Mouse (Mus musculus): ENCODE measurements around the gene Ror1.
A peak's percentile ranks its signal among the peaks of the same experiment; 100 is the strongest.

Gene Ror1

DNA sequence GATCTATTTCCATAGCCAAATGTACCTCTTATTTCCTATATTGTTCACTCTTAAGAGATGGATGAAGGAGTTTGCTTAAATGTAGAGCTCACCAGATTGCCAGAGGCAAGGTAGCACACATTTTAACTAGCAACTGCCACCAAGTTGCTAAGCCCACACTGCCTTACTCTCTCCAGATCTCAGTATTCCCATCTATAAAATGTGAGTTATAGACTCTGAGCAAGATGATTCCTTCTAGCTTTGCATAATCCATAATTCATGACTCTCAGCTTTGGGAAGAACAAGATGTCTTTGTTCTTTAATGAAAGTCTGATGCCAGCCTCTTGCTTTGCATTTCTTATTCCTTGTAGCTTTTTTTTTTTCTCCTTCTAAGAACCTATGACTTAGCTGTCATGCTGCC, 64.6 kb downstream of the Ror1 start:
- no peak for DNase-seq (ENCODE audit: low spot score in 2 of 2)

DNA sequence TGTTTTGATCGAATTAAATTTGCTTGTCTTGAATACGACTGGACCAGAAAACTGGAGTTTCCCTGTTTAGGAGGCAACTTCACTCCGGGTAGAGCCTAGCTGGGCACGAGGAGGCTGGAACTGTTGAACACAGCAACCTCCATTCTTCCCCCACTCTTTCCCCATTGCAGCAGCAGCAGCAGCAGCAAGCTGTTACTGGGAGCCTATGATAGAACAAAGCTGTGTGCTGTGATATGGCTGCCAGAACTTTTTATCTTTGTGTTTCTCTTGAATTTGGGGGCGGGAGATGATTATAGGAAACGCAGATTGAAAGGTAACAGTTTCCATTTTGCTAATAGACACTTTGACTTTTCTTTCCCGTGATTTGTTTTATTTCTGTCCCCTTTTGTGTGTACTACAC, 70.2 kb downstream of the Ror1 start:
- DNase-seq (ENCODE audit: low spot score in 2 of 2) = no peak

DNA sequence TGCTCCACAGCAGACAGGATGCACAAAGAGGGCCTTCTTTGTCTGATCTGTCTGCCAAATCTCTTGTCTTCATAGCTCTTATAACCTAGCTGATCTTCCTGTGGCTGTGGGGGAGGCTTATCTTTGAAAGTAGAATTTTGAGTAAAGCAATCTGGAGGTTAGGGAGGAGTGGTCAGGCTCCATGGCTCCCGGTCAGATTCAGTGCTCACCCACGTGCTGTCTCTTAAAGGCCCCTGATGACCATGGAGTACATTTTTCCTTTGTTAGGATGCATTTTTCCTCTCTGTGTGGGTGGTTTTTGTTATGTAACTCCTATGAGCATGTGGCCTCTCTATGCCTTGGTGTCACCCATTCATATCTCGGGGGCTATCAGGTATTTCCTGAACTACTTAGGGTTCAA, 71.3 kb downstream of the Ror1 start:
- DNase-seq (ENCODE audit: low spot score in 2 of 2) = no peak

DNA sequence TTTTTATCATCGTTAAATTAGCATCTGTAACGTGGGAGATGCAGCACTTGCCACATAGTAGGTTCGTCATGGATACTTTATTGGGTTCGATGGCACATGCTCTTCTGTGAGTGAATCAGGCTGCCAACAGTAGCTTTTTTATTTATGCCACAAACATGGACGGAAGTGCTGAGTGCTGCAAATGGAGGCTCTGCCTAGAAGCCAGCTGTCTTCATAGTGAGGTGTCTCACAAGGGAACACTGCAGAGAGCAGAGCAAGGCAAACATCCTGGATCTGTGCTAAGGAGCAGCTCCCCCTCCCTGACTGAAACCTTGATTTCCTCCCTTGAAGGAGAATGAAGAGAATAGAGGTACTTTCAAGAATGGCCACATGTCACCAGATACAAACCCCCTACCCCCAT, 74.1 kb downstream of the Ror1 start:
- no peak for DNase-seq (ENCODE audit: low spot score in 2 of 2)

DNA sequence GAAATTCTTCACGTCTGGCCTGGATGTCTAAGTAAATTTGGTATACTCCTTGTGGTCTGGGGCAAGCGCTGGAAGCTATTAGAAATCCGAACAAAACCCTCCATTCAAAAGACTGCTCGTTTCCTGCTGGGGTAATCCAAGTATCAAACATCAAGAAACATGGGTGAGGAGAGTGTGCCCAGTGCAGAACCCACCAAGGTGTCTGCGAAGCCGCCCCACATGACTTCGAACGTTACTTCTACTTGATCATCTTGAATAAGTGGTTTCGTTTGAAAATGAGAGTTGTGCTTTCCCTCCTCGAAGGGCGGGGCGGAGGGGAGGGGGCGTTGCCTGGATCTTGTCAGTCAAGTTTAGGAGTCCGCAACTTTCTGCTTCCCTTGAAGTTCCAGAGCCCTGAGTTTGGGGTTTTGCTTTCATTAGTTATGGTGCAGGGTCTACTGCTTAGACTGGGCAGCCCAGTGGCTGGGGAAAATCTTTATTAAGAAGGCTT, 74.6 kb downstream of the Ror1 start:
- no peak for DNase-seq (ENCODE audit: low spot score in 2 of 2)

DNA sequence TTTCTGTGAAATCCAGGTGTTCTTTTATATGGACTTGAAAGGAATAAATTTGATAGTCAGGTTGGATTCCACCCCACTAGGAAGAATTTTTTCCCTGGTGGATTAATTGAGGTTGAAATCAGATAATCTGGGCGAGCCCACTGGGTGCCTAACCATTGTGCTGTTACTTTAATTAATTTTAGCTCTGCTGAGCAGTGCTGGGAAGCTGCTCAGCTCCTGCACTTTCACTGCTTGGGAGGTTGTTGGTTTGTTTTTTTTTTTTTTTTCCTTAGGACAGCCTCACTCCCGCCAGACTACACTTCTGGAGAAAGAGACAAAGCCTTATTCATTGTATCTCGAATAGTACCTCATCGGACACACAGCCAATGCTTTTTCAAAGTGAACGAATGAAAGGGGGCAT, 75.2 kb downstream of the Ror1 start:
- DNase-seq (ENCODE audit: low spot score in 2 of 2) = no peak

DNA sequence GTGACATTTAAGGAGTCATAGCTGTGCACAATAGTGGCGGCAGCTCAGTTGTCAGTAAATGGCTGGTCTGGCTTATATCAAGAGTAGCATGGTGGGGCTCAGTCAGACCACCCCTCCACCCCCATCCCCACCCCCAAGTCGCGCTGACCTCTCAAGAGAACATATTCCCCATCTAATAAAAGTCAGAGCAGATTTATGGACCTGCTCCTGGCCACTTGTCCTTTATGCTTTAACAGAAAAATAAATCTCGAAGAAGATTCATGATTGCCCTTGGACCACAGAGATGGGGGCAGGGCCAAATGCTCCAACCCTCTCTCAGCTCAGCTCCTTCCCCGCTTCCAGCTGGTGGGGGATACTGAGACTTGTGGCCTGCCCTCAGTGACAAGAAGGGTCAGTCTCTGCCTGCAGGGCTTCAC, 75.9 kb downstream of the Ror1 start:
- no peak for DNase-seq (ENCODE audit: low spot score in 2 of 2)

DNA sequence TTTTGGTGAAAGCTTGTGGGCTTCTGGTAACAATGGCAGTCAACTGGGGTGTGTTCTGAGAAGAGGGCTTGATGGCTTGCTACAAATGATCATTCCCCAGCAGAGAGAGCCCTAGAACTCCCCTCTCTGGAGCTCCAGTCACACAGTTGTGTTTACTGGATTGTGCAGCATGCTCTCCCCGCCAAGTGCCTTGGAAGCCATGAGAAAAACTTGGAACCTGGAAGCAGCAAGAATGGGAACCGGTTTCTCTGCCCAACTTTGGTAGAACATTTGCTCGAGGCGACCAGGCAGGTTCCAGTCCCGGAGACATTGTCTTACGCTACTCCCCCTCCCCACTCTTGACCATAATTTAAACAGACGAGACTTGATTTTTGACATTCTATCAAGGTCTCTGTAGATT, 80.0 kb downstream of the Ror1 start:
- no peak for DNase-seq (ENCODE audit: low spot score in 2 of 2)

DNA sequence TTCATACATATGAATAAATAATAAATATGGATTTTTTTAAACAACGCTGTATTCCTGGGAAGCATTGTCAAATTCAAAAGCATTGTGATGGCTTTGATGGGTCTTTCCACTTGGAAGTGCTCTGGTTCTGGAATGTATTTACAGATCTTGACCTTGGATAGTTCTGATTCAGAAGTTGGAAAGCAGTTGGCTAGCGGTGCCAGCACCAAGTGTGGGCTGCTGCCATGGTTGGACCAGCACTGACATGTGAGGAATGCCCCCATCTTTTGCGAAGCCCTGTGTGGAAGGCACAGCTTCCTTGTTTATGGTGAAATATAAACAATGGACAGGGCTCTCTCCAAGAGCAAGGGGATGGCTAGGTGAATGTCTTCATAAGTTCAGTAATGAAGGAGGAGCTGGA, 82.7 kb downstream of the Ror1 start:
- no peak for DNase-seq (ENCODE audit: low spot score in 2 of 2)

DNA sequence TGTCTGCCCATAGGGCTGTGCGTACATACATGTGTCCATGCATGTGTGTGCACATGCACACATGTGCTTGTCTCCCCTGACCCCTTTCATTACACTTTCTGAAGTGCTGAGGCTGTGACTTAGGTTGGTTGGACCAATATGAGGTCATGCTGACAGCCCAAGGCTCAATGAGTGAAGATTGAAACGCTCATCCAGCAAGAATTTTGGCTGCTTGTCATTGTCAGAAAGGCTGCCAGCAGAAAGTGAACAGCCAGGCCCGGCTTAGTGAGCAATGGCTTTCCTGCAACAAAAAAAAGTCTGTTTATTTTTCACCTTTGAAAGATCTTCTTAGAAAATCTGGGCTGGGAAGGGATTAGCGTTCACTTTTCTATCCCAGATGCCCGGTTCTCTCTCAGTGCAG, 86.1 kb downstream of the Ror1 start:
- DNase-seq (ENCODE audit: low spot score in 2 of 2) = peak in 1 of 2 experiments; percentile 37

DNA sequence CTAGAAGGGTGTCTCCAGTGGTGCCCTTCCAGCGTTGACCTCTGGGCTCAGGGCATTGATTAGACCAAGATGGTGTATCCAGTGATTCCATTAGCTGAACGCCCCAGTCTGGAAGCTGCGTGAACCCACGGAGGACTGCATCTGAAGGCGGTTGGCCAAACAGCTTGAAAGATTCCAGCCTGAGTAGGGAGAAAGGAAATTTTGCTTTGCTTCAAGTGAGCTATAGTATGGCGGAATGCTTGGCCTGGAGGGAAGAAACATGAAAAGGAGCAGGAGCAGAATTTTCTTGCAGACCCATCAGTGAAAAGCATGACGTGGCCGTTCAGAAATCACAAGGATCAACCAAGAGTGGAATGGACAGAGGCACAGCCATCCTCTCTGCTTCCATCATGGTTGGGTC, 91.2 kb downstream of the Ror1 start:
- no peak for DNase-seq (ENCODE audit: low spot score in 2 of 2)

DNA sequence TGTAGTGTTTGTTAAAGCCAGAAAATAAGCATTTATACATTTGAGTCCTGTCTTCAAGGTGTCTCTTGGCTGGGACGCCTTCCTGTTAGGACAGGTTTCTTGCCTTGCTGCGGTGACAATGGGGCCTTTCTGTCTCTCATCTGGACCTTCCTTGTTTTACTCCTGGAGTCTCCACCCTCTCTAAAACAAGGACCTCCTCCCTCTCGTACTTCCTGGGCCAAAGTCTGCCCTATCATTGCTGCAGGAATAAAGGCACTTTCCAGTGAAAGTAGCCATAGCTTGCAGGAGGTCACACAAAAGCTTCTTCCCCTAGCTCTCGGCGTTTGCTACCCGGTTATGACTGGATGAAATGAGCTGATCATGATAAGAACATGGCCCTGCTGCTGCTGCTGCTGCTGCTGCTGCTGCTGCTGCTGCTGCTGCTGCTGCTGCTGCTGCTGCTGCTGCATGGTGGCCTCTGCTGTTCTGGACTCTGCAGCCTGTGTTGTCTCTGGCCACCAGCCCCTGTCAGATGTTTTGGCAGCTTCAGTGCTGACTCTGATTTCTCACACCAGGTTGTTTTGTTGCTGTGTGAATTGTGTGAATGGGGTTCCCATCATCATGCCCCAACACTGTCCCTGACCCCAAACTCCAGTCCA, 92.1 kb downstream of the Ror1 start:
- DNase-seq (ENCODE audit: low spot score in 2 of 2) = no peak

DNA sequence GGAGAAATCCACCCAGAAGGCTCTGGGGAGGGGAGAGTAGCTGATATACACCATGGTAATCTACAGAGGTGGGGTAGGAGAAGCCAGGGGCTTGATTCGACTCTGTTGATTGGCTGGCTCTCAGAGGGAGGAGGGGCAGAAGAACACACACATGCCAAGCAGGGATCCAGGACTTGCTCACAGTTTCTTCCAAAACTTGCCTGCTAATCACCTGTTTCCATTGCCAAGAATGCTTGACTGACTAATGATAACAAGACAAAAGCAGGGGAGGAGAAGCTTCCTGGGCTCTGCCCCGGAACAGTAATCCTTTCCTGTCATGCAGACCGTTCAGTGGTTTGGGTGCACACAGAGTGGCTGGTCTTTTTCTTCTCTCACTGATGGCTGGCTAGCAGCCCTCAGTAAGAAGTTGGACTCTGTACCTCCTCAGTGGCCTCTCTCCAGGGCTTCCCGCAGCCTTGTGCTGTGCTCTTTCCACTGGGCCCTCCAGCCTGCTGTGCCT, 92.7 kb downstream of the Ror1 start:
- no peak for DNase-seq (ENCODE audit: low spot score in 2 of 2)

DNA sequence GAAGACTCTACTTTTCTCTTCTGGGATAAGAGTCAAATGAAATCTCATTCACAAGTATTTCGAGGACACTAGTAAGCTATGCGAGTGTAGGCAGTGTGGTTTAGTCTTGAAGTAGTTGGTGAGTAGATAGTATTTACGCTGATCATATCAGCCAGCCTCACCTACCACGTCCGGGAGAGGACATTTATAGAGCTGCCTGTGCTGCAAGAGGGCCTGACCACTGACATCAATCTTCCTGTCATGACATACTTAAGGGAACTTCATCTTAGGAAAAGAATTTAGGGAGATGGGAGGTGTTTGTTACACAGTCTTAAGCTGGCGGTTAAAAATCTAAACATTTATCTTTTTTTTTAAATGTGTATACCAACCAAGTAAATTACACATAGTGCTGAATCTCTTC, 95.9 kb downstream of the Ror1 start:
- no peak for DNase-seq (ENCODE audit: low spot score in 2 of 2)

DNA sequence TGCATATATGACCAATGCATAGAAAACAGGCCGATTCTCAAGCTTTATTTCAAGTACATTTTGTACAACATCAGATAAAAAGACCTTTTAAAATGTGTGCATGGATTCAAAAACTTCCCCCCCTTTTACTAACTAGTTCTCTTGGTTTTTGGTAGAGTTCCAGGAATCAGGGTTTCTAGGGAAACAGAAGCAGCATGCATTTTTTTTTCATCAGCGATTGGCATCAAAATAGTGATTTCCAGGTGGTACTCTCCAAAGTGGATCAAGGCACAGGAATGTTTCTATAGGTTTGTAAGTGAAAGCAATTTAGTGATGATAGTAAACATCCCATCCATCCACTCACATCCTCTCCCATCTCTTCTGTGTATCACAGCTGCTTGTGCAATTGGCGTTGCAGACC, 98.5 kb downstream of the Ror1 start:
- no peak for DNase-seq (ENCODE audit: low spot score in 2 of 2)

DNA sequence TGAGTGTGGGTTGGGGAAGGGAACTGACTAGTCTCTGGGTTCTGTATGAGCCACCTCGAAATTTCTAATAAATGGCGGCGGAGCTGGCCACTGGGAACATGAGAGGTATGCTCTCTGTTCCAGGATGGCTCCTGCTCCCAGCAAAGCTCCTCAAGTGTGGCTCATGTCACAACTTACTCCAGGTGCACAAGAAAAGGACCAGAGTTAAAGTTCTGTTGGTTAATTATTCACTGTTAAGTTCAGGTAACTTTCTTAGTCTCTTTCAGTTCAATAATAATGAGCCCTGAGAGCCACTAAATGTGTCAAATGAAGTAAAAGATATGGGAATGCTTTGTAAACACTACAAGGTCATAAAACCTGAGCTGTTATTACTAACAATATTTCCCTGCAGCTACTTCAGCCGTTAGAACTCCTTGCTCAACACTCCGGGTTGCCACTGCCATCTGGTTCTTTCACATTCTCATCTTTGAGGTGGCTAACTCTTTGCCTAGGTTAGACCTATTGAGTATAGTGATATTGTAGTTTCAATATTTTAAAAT, 100.7 kb downstream of the Ror1 start:
- DNase-seq (ENCODE audit: low spot score in 2 of 2) = no peak

DNA sequence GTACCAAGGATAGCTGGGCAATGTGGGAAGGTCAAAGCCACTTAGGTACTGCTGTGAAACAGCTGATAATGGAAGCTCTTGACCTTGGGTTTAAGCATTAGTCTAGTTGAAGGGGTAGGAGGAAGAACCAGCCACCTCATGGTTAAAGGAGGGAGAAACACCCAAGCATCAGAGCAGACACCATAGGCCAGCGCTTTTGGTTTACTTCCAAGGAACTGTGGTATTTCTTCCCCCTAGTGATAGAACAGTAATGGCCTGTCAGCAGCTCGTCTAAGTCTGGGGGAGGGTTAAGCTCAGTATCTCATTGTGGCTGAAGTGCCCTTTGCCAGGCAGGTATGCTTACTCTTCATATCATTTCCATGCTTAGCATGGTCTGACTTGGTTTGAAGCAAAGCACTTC, 102.7 kb downstream of the Ror1 start:
- no peak for DNase-seq (ENCODE audit: low spot score in 2 of 2)

DNA sequence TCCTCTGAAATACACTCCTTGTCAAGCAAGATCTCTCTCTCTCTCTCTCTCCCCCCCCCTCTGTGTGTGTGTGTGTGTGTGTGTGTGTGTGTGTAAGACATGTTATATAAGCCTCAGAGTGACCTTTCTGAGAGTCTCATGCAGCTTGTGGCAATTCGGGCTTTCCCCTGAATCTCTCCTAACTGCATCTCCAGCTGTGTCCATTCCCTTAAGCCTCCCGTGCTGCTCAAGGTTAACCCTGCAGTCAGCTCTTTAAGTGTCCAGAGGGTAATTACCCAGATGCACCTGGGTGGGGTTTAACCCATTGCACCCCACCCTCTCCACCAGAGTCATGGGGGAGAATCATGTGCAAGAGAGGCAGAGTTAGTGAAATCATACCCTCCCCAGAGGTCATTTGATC, 105.7 kb downstream of the Ror1 start:
- no peak for DNase-seq (ENCODE audit: low spot score in 2 of 2)

DNA sequence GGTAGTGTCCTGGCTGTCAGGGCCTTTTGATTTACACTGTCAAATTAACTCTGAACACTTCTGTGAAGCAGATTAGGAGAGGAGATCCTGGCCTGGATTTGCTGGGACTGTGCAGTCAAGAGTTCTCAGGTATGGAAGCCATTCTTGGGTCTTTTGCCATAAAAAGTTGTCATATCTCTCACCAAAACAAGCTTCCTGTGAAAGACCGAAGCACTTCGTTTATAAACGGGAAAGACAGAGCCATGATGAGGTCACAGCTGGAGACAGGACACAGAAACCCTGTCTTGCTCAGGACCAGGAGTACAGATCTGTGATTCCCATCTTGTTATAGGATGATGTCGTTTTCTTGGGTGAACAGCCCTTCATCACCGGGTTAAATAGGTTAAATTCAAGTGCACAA, 107.5 kb downstream of the Ror1 start:
- DNase-seq (ENCODE audit: low spot score in 2 of 2) = no peak

DNA sequence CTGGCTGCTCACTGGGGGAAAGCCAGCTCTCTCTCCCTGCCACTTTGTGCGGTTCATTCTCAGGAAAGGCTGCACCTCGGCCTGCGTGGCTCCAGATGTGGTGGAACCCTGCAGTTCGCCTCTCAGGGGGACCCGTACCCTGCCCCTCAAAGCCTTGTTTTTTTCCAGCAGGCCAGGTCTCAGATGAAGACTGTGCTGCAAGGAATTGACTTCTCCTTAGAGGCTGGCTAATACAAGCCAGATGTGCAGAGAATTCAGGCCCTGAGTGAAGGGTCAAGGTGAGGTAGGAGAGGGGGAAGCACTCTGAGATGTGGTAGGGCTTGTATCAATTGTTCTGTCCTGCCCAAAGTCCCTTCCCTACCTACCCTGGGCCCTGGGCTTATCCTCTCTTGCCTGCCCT, 108.1 kb downstream of the Ror1 start:
- no peak for DNase-seq (ENCODE audit: low spot score in 2 of 2)

DNA sequence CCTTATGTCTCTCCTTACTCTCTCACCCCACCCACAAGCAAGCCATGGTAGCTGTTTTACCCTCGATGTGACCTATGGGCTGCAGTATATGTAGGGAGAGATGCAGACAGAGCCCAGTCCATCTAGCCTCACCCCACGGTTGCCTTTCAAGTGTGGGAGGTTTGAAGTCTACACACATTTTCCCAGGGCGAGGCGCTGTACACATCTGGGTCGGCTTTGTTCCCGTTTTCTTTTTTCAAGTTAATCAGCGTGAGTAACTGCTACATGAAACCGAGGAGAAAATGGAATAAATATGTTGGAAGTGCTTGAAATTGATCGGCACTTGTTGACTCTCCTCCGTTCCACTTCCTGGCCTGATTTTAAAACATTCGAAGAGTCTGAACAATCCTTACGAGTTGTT, 108.8 kb downstream of the Ror1 start:
- DNase-seq (ENCODE audit: low spot score in 2 of 2) = no peak

DNA sequence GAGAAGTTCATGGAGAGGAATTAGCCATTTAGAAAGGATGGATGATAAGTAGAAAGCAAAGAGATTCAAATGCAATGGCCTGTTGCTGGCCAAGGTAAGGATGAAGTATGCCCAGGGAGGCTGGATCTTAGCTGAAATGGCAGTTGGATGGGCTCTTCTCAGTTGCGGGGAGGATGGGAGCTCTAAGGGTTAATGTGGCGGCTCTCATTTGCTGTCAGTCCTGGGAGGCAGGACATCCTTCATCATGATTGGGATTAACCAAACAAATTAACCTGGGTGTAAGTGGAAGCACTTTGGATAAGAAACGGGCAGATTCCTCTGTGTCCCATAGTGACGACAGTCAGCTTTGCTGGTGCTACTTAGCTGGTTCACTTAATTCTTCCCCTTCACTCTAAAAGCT, 112.5 kb downstream of the Ror1 start:
- DNase-seq (ENCODE audit: low spot score in 2 of 2) = no peak

DNA sequence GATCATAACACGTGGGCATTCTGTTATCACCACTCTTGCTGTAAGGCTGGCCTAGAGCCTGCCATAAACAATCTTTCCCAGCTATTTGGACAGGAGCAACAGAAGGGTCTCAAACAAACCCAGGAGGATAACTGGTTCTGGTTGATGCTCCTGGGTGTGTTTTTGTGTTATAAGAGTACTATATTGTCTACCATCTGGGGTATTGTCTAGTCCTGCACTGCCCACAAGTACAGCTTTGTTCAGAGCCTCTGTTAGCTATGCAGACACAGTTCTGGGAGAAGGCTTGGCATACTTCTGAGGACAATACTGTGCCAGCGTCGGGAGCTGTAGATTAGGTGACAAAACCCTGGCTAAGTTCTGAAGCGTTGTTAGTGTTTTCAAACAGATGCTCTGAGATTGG, 113.5 kb downstream of the Ror1 start:
- no peak for DNase-seq (ENCODE audit: low spot score in 2 of 2)

DNA sequence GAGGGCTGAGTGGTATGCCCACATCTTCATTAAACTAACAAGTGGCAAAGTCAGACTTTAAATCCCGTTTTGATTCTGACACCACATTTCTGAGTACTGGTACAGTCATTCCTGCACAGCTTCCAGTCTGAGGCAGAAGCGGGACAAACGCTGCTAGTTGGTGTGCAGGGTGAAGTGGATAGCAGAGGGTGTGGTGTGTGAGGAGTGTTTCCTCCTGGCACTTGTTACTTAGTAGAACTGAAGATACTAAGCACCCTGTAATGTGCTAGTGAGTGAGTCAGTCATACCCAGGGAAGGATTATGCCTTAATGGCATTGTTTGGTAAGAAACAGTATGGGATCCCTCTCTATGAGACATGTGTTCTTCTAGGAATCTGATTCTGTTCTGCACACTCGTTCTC, 115.7 kb downstream of the Ror1 start:
- no peak for DNase-seq (ENCODE audit: low spot score in 2 of 2)

Measured in urinary bladder, adult 18-20 months (tissue).